20 mouse cellular contexts compared by ENCODE assay signal in genomic region chrX:143818961-143819360, GRCm38 (mm10). TPM values are rescaled to one million over a fixed set of nuclear protein-coding genes. Genes with fewer than 3 reads are reported as not detected.
A peak's percentile ranks its signal among the peaks of the same experiment; 100 is the strongest.
DNase-seq lines count a peak whose midpoint lies in the region; ATAC-seq and TF ChIP-seq lines count a peak whose summit lies in the region.
"Had no signal": no experiment of that assay in that cellular context is flagged by ENCODE, and none has a peak within 500 bp of the region (broad histone marks: within the 10 kb centered on the region; RNA-seq: fewer than 3 reads in every experiment).

No protein-coding gene starts in this region.

- H3K4me3 ChIP-seq in heart, postnatal 0 days (ENCODE audit: low read depth, low read length) = no peak overlapping the region
- H3K4me3 ChIP-seq in lung, postnatal 0 days (ENCODE audit: low read depth, low read length) = no peak overlapping the region
- H3K4me3 ChIP-seq in MEL (ENCODE audit: control insufficient read depth in 1 of 2, insufficient read depth in 1 of 2, low read depth in 2 of 2, low read length in 2 of 2) = no peak overlapping the region
- H3K4me3 ChIP-seq in stomach, postnatal 0 days (ENCODE audit: low read depth, low read length) = no peak overlapping the region
- H3K4me3 ChIP-seq: embryonic facial prominence, embryonic 10.5 days; heart, adult 2 months; heart, embryonic 15.5 days; myocyte; neural tube, embryonic 15.5 days had no signal

- TF ChIP-seq RAD21 in MEL (IDR thresholded peaks at IDR 0.05; ENCODE audit: low read depth, low read length) = no peak; the same call in none of the 2 replicates

- no peaks in the 10 kb centered on the region for H3K4me1 ChIP-seq in heart, postnatal 0 days (ENCODE audit: control insufficient read depth, insufficient read depth)
- no peaks in the 10 kb centered on the region for H3K4me1 ChIP-seq in lung, postnatal 0 days (ENCODE audit: insufficient read depth, low read depth, low read length)
- H3K4me1 ChIP-seq in MEL (ENCODE audit: control insufficient read depth in 1 of 2, insufficient read depth in 2 of 2, low read length in 2 of 2) = no peaks in the 10 kb centered on the region
- no peaks in the 10 kb centered on the region for H3K4me1 ChIP-seq in stomach, postnatal 0 days (replicated peaks; ENCODE audit: control insufficient read depth, insufficient read depth)
- H3K4me1 ChIP-seq: embryonic facial prominence, embryonic 10.5 days; heart, embryonic 15.5 days; neural tube, embryonic 15.5 days had no signal

- no peak overlapping the region for H3K4me2 ChIP-seq in heart, postnatal 0 days (ENCODE audit: low read depth, low read length)
- H3K4me2 ChIP-seq in lung, postnatal 0 days (replicated peaks; ENCODE audit: low read depth, low read length) = no peak overlapping the region
- H3K4me2 ChIP-seq in stomach, postnatal 0 days (replicated peaks; ENCODE audit: low read depth) = no peak overlapping the region
- H3K4me2 ChIP-seq: heart, embryonic 15.5 days; midbrain, embryonic 11.5 days; neural tube, embryonic 15.5 days had no signal

- peak; percentile 26 for TF ChIP-seq CTCF in heart, postnatal 0 days (IDR thresholded peaks at IDR 0.05; ENCODE audit: low read depth)
- TF ChIP-seq CTCF in lung, postnatal 0 days (IDR thresholded peaks at IDR 0.05) = peak; percentile 30; the same call in 1 of the 2 replicates
- TF ChIP-seq CTCF in MEL (IDR thresholded peaks at IDR 0.05 in 2 of 3, conservative IDR thresholded peaks at IDR 0.05 in 1 of 3; ENCODE audit: control insufficient read depth in 1 of 3, insufficient read depth in 1 of 3, low read depth in 2 of 3, low read length in 3 of 3, poor library complexity in 1 of 3, severe bottlenecking in 1 of 3) = peak in 1 of 3 experiments; percentile 22; a peak in 2 of 6 replicates
- TF ChIP-seq CTCF in stomach, postnatal 0 days (IDR thresholded peaks at IDR 0.05; ENCODE audit: low read depth) = peak; percentile 55

- no peak for DNase-seq in heart, postnatal 0 days (ENCODE audit: low spot score)
- DNase-seq in heart, adult 18-20 months = no peak
- DNase-seq in lung, postnatal 0 days (ENCODE audit: low spot score) = no peak
- DNase-seq in lung, postnatal 14 days = no peak
- peak; percentile 2 for DNase-seq in MEL (ENCODE audit: low read depth, low spot score)
- no peak for DNase-seq in stomach, postnatal 0 days (ENCODE audit: low spot score)
- no peak for DNase-seq in gastrocnemius, adult 8-10 months (ENCODE audit: low spot score in 2 of 2)
- DNase-seq: adrenal gland, postnatal 36 days; cerebellum, adult 9-10 months; heart, adult 2 months; kidney, postnatal 14 days; lung, postnatal 4 days had no signal

- no peaks in the 10 kb centered on the region for H3K79me2 ChIP-seq in MEL (ENCODE audit: control insufficient read depth, insufficient read depth, low read length, poor library complexity)

- H3K27ac ChIP-seq in heart, postnatal 0 days (ENCODE audit: low read depth) = no peak overlapping the region
- no peak overlapping the region for H3K27ac ChIP-seq in lung, postnatal 0 days (ENCODE audit: low read length)
- no peak overlapping the region for H3K27ac ChIP-seq in MEL (ENCODE audit: control insufficient read depth, low read depth, low read length)
- H3K27ac ChIP-seq in stomach, postnatal 0 days (replicated peaks) = no peak overlapping the region
- H3K27ac ChIP-seq: embryonic facial prominence, embryonic 10.5 days; heart, adult 2 months; heart, embryonic 15.5 days; neural tube, embryonic 15.5 days had no signal

- no peaks in the 10 kb centered on the region for H3K27me3 ChIP-seq in heart, postnatal 0 days (ENCODE audit: control insufficient read depth, insufficient read depth, low read length)
- H3K27me3 ChIP-seq in lung, postnatal 0 days (replicated peaks; ENCODE audit: insufficient read depth, low read length) = no peaks in the 10 kb centered on the region
- no peaks in the 10 kb centered on the region for H3K27me3 ChIP-seq in MEL (ENCODE audit: control insufficient read depth in 1 of 2, insufficient read depth in 2 of 2, low read length in 2 of 2)
- H3K27me3 ChIP-seq in stomach, postnatal 0 days (ENCODE audit: control insufficient read depth, insufficient read depth, low read length) = no peaks in the 10 kb centered on the region
- H3K27me3 ChIP-seq: heart, embryonic 15.5 days; neural tube, embryonic 15.5 days had no signal

- TF ChIP-seq EP300 in heart, postnatal 0 days (IDR thresholded peaks at IDR 0.05; ENCODE audit: low read depth) = no peak
- TF ChIP-seq EP300 in lung, postnatal 0 days (IDR thresholded peaks at IDR 0.05) = no peak
- no peak for TF ChIP-seq EP300 in MEL (IDR thresholded peaks at IDR 0.05; ENCODE audit: low read depth in 1 of 2, low read length in 2 of 2)
- no peak for TF ChIP-seq EP300 in stomach, postnatal 0 days (optimal IDR thresholded peaks at IDR 0.05)

- no peak for ATAC-seq in heart, postnatal 0 days (ENCODE audit: insufficient read depth, low read depth)
- no peak for ATAC-seq in lung, postnatal 0 days
- ATAC-seq in stomach, postnatal 0 days (ENCODE audit: low FRiP score, low TSS enrichment) = no peak
- ATAC-seq: forebrain, embryonic 16.5 days; intestine, embryonic 16.5 days had no signal

- no peak overlapping the region for H3K9ac ChIP-seq in heart, postnatal 0 days (replicated peaks; ENCODE audit: low read depth, low read length)
- no peak overlapping the region for H3K9ac ChIP-seq in lung, postnatal 0 days (replicated peaks; ENCODE audit: low read depth)
- no peak overlapping the region for H3K9ac ChIP-seq in MEL (ENCODE audit: control insufficient read depth, low read depth, low read length, poor library complexity, severe bottlenecking)
- H3K9ac ChIP-seq in stomach, postnatal 0 days (ENCODE audit: low read length) = no peak overlapping the region
- H3K9ac ChIP-seq: heart, embryonic 15.5 days; neural tube, embryonic 15.5 days had no signal

- no peaks in the 10 kb centered on the region for H3K36me3 ChIP-seq in heart, postnatal 0 days (replicated peaks; ENCODE audit: control insufficient read depth, insufficient read depth, low read length)
- no peaks in the 10 kb centered on the region for H3K36me3 ChIP-seq in lung, postnatal 0 days (ENCODE audit: insufficient read depth, low read length)
- H3K36me3 ChIP-seq in MEL (ENCODE audit: control insufficient read depth in 1 of 2, insufficient read depth in 2 of 2, low read length in 2 of 2) = no peaks in the 10 kb centered on the region
- no peaks in the 10 kb centered on the region for H3K36me3 ChIP-seq in stomach, postnatal 0 days (ENCODE audit: control insufficient read depth, insufficient read depth, low read length)
- H3K36me3 ChIP-seq: heart, embryonic 15.5 days; neural tube, embryonic 15.5 days had no signal

- no peaks in the 10 kb centered on the region for H3K9me3 ChIP-seq in heart, postnatal 0 days (replicated peaks; ENCODE audit: control insufficient read depth, low read length)
- H3K9me3 ChIP-seq in lung, postnatal 0 days (ENCODE audit: low read length) = no peaks in the 10 kb centered on the region
- no peaks in the 10 kb centered on the region for H3K9me3 ChIP-seq in MEL (replicated peaks; ENCODE audit: insufficient read depth, low read length)
- no peaks in the 10 kb centered on the region for H3K9me3 ChIP-seq in stomach, postnatal 0 days (ENCODE audit: control insufficient read depth, low read length)
- H3K9me3 ChIP-seq: embryonic facial prominence, embryonic 10.5 days; heart, embryonic 15.5 days; neural tube, embryonic 15.5 days had no signal

- WGBS in heart, postnatal 0 days = 88% methylated on average over 2 of the region's 2 CpGs
- 95% methylated on average over 2 of the region's 2 CpGs for WGBS in lung, postnatal 0 days
- WGBS in stomach, postnatal 0 days = 94% methylated on average over 2 of the region's 2 CpGs

- TF ChIP-seq POLR2A in MEL (IDR thresholded peaks at IDR 0.05; ENCODE audit: control insufficient read depth in 1 of 2, insufficient read depth in 1 of 2, low read depth in 1 of 2, low read length in 2 of 2, poor library complexity in 1 of 2) = no peak

TF ChIP-seq in MEL, 35 proteins besides CTCF, POLR2A, EP300 and RAD21:
- TF ChIP-seq USF1 (IDR thresholded peaks at IDR 0.05; ENCODE audit: low read depth, low read length) (no peak), SMC3 (IDR thresholded peaks at IDR 0.05; ENCODE audit: low read depth, low read length) (0 out of 2 replicates have a peak, but pooled peaks have one; percentile 7)
TF ChIP-seq in MEL: peak in this region for 1.

RNA-seq across cellular contexts. Expression of gene Capn6, which starts 8.3 kb away (rescaled TPM):
- total RNA-seq in heart, postnatal 0 days (2014; rRNA removed; ENCODE audit: low replicate concordance) = 39.6 and 48.5 TPM in 2 replicates
- polyA plus RNA-seq in heart, postnatal 0 days (2015; fragmentation: Nextera tagmentation; extraction: Ambion mirVana) = 31.2 and 33.5 TPM in 2 replicates
- 1 to 10 TPM in 1 of 2 experiments, under 1 TPM in 1; 0.84 to 1.0 TPM for total RNA-seq in heart, adult 18-20 months (2021)
- 26.4 and 27.1 TPM in 2 replicates for polyA plus RNA-seq in lung, postnatal 0 days (2015; fragmentation: Nextera tagmentation; extraction: Ambion mirVana)
- total RNA-seq in MEL (2012; rRNA removed) = not detected in 2 replicates
- not detected for polyA plus RNA-seq in MEL (2012; ENCODE audit: insufficient read depth in 1 of 2, insufficient read length in 2 of 2, low read depth in 1 of 2, low replicate concordance in 2 of 2, missing spikeins in 1 of 2)
- 29.5 and 30.1 TPM in 2 replicates for polyA plus RNA-seq in stomach, postnatal 0 days (2015; fragmentation: Nextera tagmentation; extraction: Ambion mirVana)
- 1 to 10 TPM in 3 of 4 experiments, under 1 TPM in 1; 0.61 to 2.0 (median 1.5) TPM for total RNA-seq in gastrocnemius, adult 8-10 months (2022)
- polyA plus RNA-seq: small intestine, adult 2 months had no signal

Comparison
In these comparisons a context has a peak if more than half of its experiments do, and no peak if none do; other contexts are left out.
1. RNA of gene Capn6, which starts 8.3 kb away (total RNA-seq): 39.6 to 48.5 TPM in heart, postnatal 0 days; 0.61 to 2.0 TPM in gastrocnemius, adult 8-10 months, 0.84 to 1.0 TPM in heart, adult 18-20 months and not detected in MEL; every median in the first group is over 10 times any median in the second.